Mouse (Mus musculus) midbrain, embryonic 14.5 days (tissue): ENCODE data around the gene Ankrd31. TPM values are rescaled to one million over a fixed set of nuclear protein-coding genes. Genes with fewer than 3 reads are reported as not detected.

Source experiments
- ATAC-seq: fragments of 200-750 bp; cut with Nextera tagmentation; 2 replicates; pipeline ENCODE4 v1.8.0; 2017; ENCODE audit warnings: moderate number of reproducible peaks, moderate library complexity; ENCODE audit not compliant: low FRiP score, low TSS enrichment
- DNase-seq: peaks from one replicate; pipeline ENCODE4 v3.0.0-alpha.2; 2015
- H3K27ac ChIP-seq: fragments of 300-500 bp; sonication (generic); replicated peaks from 2 replicates; pipeline ENCODE4 v1.5.1; 2014; ENCODE audit warnings: mild to moderate bottlenecking, low read depth, low read length, moderate library complexity
- H3K27me3 ChIP-seq: fragments of 300-500 bp; sonication (generic); 2 replicates; pipeline ENCODE4 v1.6.1; 2014; ENCODE audit warnings: low read length, control low read depth, mixed read lengths; ENCODE audit not compliant: control insufficient read depth, insufficient read depth
- H3K36me3 ChIP-seq: fragments of 300-500 bp; sonication (generic); 2 replicates; pipeline ENCODE4 v1.6.1; 2014; ENCODE audit warnings: low read length, control low read depth; ENCODE audit not compliant: control insufficient read depth, insufficient read depth
- H3K4me1 ChIP-seq: fragments of 300-500 bp; sonication (generic); 2 replicates; pipeline ENCODE4 v1.6.1; 2014; ENCODE audit warnings: mild to moderate bottlenecking, antibody characterized with exemption, low read length, control low read depth; ENCODE audit not compliant: control insufficient read depth, insufficient read depth
- H3K4me2 ChIP-seq: fragments of 300-500 bp; sonication (generic); 2 replicates; pipeline ENCODE4 v1.6.1; 2014; ENCODE audit warnings: mild to moderate bottlenecking, low read length, moderate library complexity
- H3K4me3 ChIP-seq: fragments of 300-500 bp; sonication (generic); replicated peaks from 2 replicates; pipeline ENCODE4 v1.5.1; 2014; ENCODE audit warnings: low read depth, low read length
- H3K9ac ChIP-seq: fragments of 300-500 bp; sonication (generic); replicated peaks from 2 replicates; pipeline ENCODE4 v1.6.1; 2014; ENCODE audit warnings: mild to moderate bottlenecking, low read length, moderate library complexity
- H3K9me3 ChIP-seq: fragments of 300-500 bp; sonication (generic); 2 replicates; pipeline ENCODE4 v1.6.1; 2016; ENCODE audit warnings: low read length, control low read depth, mixed read lengths; ENCODE audit not compliant: control insufficient read depth
- WGBS: fragments of 180-500 bp; shearing (Covaris S2); extraction: QIAGEN DNeasy Blood & Tissue Kit; methylation state at CpG from one replicate; pipeline ENCODE4 v1.1.7; 2014; 5-methylcytosine and 5-hydroxymethylcytosine counted together
- polyA plus RNA-seq: library from polyadenylated mRNA; unstranded; fragments of >200 nt; fragmentation: Nextera tagmentation; extraction: Ambion mirVana; gene quantifications from 2 replicates; pipeline ENCODE4 v1.2.1, GENCODE M21; 2014

The Ankrd31 gene
- polyA plus RNA-seq, 1 experiment from 2014 or later = 0.07 TPM

GRCm38 (mm10) chr13:96795301-96795700 lies 47.2 kb downstream of the Ankrd31 start:
- no peak for DNase-seq
- no peaks in the 10 kb centered on the region for H3K36me3 ChIP-seq
- WGBS = 82% methylated on average over 3 of the region's 3 CpGs
- H3K27me3 ChIP-seq = no peaks in the 10 kb centered on the region
- no peaks in the 10 kb centered on the region for H3K4me1 ChIP-seq
- H3K4me3 ChIP-seq = no peak overlapping the region
- H3K27ac ChIP-seq = no peak overlapping the region
- H3K9me3 ChIP-seq = no peaks in the 10 kb centered on the region
- H3K9ac ChIP-seq = no peak overlapping the region
- ATAC-seq = no peak
- no peak overlapping the region for H3K4me2 ChIP-seq

DNA sequence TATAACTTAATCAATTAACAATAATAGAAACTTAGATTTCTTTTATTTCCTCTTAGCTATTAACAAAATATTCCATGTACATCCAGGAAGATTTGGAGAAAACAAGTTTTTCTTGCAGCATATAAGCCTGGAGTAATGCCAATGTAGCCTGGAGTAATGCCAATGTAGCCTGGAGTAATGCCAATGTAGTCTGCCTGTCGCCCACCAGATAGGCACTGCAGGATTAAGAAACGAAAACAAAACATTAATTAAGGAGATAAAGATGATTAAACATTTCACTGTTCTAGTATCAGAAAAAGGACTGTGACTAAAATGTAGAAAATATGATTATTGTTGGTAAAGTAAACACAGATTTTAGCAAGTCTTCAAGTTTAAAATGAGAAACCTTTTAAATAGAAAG lies 49.4 kb downstream of the Ankrd31 start:
- DNase-seq (peak; percentile 62), ATAC-seq (no peak)
- Histone ChIP-seq H3K9ac (no peak overlapping the region), H3K36me3 (no peaks in the 10 kb centered on the region), H3K4me2 (no peak overlapping the region), H3K4me3 (no peak overlapping the region), H3K9me3 (no peaks in the 10 kb centered on the region), H3K27ac (no peak overlapping the region), H3K4me1 (no peaks in the 10 kb centered on the region), H3K27me3 (no peaks in the 10 kb centered on the region)
- 42% methylated on average over 2 of the region's 2 CpGs for WGBS

DNA sequence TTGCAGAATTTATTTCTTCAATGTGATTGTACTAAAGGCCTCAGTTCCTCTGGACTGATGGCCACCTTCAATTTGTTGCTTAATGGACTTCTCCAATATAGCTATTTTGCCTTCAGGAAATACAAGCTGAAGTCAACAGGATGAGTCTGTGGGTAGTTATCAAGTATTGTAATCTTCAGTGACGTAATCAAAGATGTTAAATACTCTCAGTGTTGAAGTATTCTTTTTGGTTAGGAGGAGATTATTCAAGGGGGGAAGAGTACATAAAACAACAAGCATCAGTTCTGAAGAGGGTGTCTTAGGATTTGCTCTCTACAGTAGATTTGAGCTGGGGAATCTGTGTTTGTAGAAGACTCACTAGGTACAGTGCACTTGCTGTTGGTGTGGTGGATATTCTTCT lies 101.7 kb downstream of the Ankrd31 start:
- H3K9ac ChIP-seq = no peak overlapping the region
- H3K9me3 ChIP-seq = no peaks in the 10 kb centered on the region
- H3K4me2 ChIP-seq = no peak overlapping the region
- no peak for ATAC-seq
- DNase-seq = no peak
- H3K27ac ChIP-seq = no peak overlapping the region
- no peak overlapping the region for H3K4me3 ChIP-seq
- H3K27me3 ChIP-seq = no peaks in the 10 kb centered on the region
- 82% methylated on average over 1 of the region's 1 CpGs for WGBS
- no peaks in the 10 kb centered on the region for H3K36me3 ChIP-seq
- no peaks in the 10 kb centered on the region for H3K4me1 ChIP-seq

- Histone ChIP-seq H3K9ac (no peak overlapping the region), H3K27me3 (no peaks in the 10 kb centered on the region), H3K4me1 (no peaks in the 10 kb centered on the region), H3K36me3 (no peaks in the 10 kb centered on the region), H3K4me3 (no peak overlapping the region), H3K27ac (no peak overlapping the region), H3K4me2 (no peak overlapping the region), H3K9me3 (no peaks in the 10 kb centered on the region)
- 62% methylated on average over 2 of the region's 2 CpGs for WGBS
- DNase-seq (no peak), ATAC-seq (no peak)
Observed at GRCm38 (mm10) chr13:96852133-96852532, 104.1 kb downstream of the Ankrd31 start.

GRCm38 (mm10) chr13:96853256-96853655 lies 105.2 kb downstream of the Ankrd31 start:
- Histone ChIP-seq H3K27ac (no peak overlapping the region), H3K9me3 (no peaks in the 10 kb centered on the region), H3K4me1 (no peaks in the 10 kb centered on the region), H3K4me3 (no peak overlapping the region), H3K27me3 (no peaks in the 10 kb centered on the region), H3K9ac (no peak overlapping the region), H3K4me2 (no peak overlapping the region), H3K36me3 (no peaks in the 10 kb centered on the region)
- WGBS = 57% methylated on average over 1 of the region's 1 CpGs
- DNase-seq (peak; percentile 53), ATAC-seq (no peak)

- Histone ChIP-seq H3K4me3 (no peak overlapping the region), H3K4me1 (no peaks in the 10 kb centered on the region), H3K36me3 (no peaks in the 10 kb centered on the region), H3K9ac (no peak overlapping the region), H3K9me3 (no peaks in the 10 kb centered on the region), H3K27me3 (no peaks in the 10 kb centered on the region), H3K27ac (no peak overlapping the region), H3K4me2 (no peak overlapping the region)
- DNase-seq (peak; percentile 91), ATAC-seq (no peak)
- 24% methylated on average over 3 of the region's 3 CpGs for WGBS
Observed at GRCm38 (mm10) chr13:96855191-96855590, 107.1 kb downstream of the Ankrd31 start.

DNA sequence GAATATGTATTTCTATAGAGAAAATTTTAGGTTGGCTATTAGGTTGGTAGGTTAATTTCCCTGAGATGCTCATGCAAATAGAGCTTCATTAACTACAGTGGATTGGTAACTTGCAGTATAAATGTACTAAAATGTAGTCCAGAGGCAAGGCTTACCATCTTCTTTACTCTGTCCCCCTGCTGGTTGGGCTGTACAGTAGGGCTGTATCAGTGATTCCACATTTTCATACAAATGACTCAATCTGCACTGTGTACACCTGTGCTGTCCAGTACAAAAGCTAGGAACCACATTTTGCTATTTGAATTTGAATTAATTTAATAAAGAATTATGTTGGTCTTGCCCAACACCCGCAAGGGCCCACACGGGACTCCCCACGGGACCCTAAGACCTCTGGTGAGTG lies 111.1 kb downstream of the Ankrd31 start:
- no peak overlapping the region for H3K9ac ChIP-seq
- no peaks in the 10 kb centered on the region for H3K9me3 ChIP-seq
- H3K4me1 ChIP-seq = no peaks in the 10 kb centered on the region
- no peak overlapping the region for H3K27ac ChIP-seq
- WGBS = 97% methylated on average over 3 of the region's 3 CpGs
- no peak overlapping the region for H3K4me3 ChIP-seq
- H3K4me2 ChIP-seq = no peak overlapping the region
- DNase-seq (no peak), ATAC-seq (no peak)
- no peaks in the 10 kb centered on the region for H3K27me3 ChIP-seq
- no peaks in the 10 kb centered on the region for H3K36me3 ChIP-seq

- H3K36me3 ChIP-seq = no peaks in the 10 kb centered on the region
- no peaks in the 10 kb centered on the region for H3K27me3 ChIP-seq
- 82% methylated on average over 4 of the region's 4 CpGs for WGBS
- H3K9ac ChIP-seq = no peak overlapping the region
- DNase-seq = no peak
- no peaks in the 10 kb centered on the region for H3K4me1 ChIP-seq
- ATAC-seq = no peak
- H3K9me3 ChIP-seq = no peaks in the 10 kb centered on the region
- no peak overlapping the region for H3K4me3 ChIP-seq
- no peak overlapping the region for H3K27ac ChIP-seq
- no peak overlapping the region for H3K4me2 ChIP-seq
Observed at GRCm38 (mm10) chr13:96870742-96871141, 122.7 kb downstream of the Ankrd31 start.

DNA sequence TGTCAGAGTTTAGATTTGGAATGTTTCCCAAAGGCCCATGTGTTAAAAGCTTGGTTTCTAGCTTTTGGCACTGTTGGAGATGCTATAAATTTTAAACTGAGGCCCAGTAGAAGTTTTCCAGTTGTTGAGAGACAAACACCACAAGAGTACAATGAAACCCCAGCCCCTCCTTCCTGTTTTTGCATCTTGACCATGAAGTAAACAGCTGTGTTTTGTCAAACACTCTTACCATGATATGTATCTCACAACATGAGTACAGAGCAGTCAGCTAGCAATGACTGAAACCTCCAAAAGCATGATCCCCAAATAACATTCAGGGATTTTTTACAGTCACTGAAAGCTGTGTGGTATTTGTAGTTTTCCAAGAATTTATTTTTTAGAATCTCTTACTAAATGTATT lies 126.0 kb downstream of the Ankrd31 start:
- DNase-seq = no peak
- no peak overlapping the region for H3K9ac ChIP-seq

More for the DNA sequence above, 126.0 kb downstream of the Ankrd31 start:
- no peaks in the 10 kb centered on the region for H3K36me3 ChIP-seq
- H3K4me1 ChIP-seq = 0 out of 2 replicates have a peak, but pooled peaks cover 4% of the 10 kb centered on the region
- no peaks in the 10 kb centered on the region for H3K9me3 ChIP-seq
- H3K27me3 ChIP-seq = no peaks in the 10 kb centered on the region
- no peak overlapping the region for H3K27ac ChIP-seq
- no peak overlapping the region for H3K4me2 ChIP-seq
- no peak for ATAC-seq
- no peak overlapping the region for H3K4me3 ChIP-seq
